12 mouse cellular contexts compared by ENCODE assay signal in the genomic region with DNA sequence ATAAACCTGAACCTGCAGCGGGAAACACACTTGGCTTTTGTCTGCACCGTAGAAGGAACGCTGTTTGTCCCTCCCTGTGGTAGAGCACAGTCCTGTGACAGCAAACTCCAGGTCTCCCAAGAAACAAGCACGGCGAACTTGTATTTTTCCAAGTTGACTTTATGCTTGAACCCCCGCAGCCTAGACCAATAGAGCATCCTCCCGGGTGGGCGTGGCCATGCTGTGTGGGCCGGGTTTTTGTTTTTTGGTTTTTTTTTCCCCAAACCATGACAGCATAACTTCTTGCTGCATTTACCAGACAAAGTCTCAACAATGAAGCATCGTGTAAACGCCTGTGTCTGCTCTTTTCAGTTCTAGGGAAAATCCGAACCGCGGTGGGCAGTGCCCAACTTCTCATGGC. TPM values are rescaled to one million over a fixed set of nuclear protein-coding genes. Genes with fewer than 3 reads are reported as not detected.
DNase-seq lines count a peak whose midpoint lies in the region; ATAC-seq lines count a peak whose summit lies in the region.
"Had no signal": no experiment of that assay in that cellular context is flagged by ENCODE, and none has a peak within 500 bp of the region (broad histone marks: within the 10 kb centered on the region; RNA-seq: fewer than 3 reads in every experiment).

No protein-coding gene starts in this region.

- WGBS in kidney, embryonic 15.5 days: 43% methylated on average over 14 of the region's 14 CpGs

- peaks cover 13% of the 10 kb centered on the region for H3K4me1 ChIP-seq in kidney, embryonic 15.5 days

- ATAC-seq in kidney, embryonic 15.5 days (replicated peaks; ENCODE audit: low FRiP score): no peak

- no peaks in the 10 kb centered on the region for H3K36me3 ChIP-seq in kidney, embryonic 15.5 days

- H3K9ac ChIP-seq in kidney, embryonic 15.5 days: no peak overlapping the region

- no peaks in the 10 kb centered on the region for H3K27me3 ChIP-seq in kidney, embryonic 15.5 days

- peak overlapping the region; percentile 39 for H3K4me2 ChIP-seq in kidney, embryonic 15.5 days

- no peak overlapping the region for H3K27ac ChIP-seq in kidney, embryonic 15.5 days
- H3K27ac ChIP-seq: heart, adult 2 months had no signal

- no peak for DNase-seq in kidney, adult 11 months
- peak; percentile 73 for DNase-seq in ovary, postnatal 36 days (ENCODE audit: low spot score)
- DNase-seq in ovary, postnatal 14 days (ENCODE audit: low spot score): no peak
- peak; percentile 79 for DNase-seq in adrenal gland, postnatal 14 days
- DNase-seq in cerebellum, postnatal 4 days (ENCODE audit: low spot score in 2 of 2): no peak
- DNase-seq in right cerebral cortex, postnatal 36 days (ENCODE audit: low spot score in 2 of 2): no peak
- DNase-seq: cerebellum, adult 11-12 months; heart, adult 2 months; retina, postnatal 1 day; spleen, adult 18-20 months; thymus, adult 2 months had no signal

- no peak overlapping the region for H3K4me3 ChIP-seq in kidney, embryonic 15.5 days (replicated peaks)
- H3K4me3 ChIP-seq: heart, adult 2 months had no signal

- no peaks in the 10 kb centered on the region for H3K9me3 ChIP-seq in kidney, embryonic 15.5 days (replicated peaks)

RNA-seq across cellular contexts. Expression of gene Tgif1, which starts 44.5 kb away (rescaled TPM):
- polyA plus RNA-seq in kidney, embryonic 15.5 days (2015; fragmentation: Nextera tagmentation; extraction: Ambion mirVana): 87.9 and 89.6 TPM in 2 replicates
- total RNA-seq in adrenal gland, postnatal 14 days (2021): 45.9 and 50.8 TPM in 2 replicates

Comparison
In these comparisons a context has a peak if more than half of its experiments do, and no peak if none do; other contexts are left out.
1. DNase-seq: peak in ovary, postnatal 36 days (single experiment) and adrenal gland, postnatal 14 days (single experiment); none in kidney, adult 11 months (single experiment), ovary, postnatal 14 days (single experiment), cerebellum, postnatal 4 days (0 of 2) and right cerebral cortex, postnatal 36 days (0 of 2).